Mouse (Mus musculus) limb, embryonic 12.5 days (tissue): Measurements from ENCODE around the gene Deup1. TPM values are rescaled to one million over a fixed set of nuclear protein-coding genes. Genes with fewer than 3 reads are reported as not detected.

Experiments
- ATAC-seq: fragments of 200-750 bp; cut with Nextera tagmentation; 2 replicates; pipeline ENCODE4 v1.8.0; 2017; ENCODE audit warnings: low read depth, moderate TSS enrichment; ENCODE audit not compliant: insufficient number of reproducible peaks, insufficient read depth, low FRiP score, low TSS enrichment
- H3K27ac ChIP-seq: fragments of 300-500 bp; sonication (generic); 2 replicates; pipeline ENCODE4 v1.5.1; 2016; ENCODE audit warnings: mild to moderate bottlenecking, moderate library complexity
- H3K27me3 ChIP-seq: fragments of 300-500 bp; sonication (generic); 2 replicates; pipeline ENCODE4 v1.6.1; 2016; ENCODE audit warnings: mild to moderate bottlenecking, moderate library complexity
- H3K36me3 ChIP-seq: fragments of 300-500 bp; sonication (generic); 2 replicates; pipeline ENCODE4 v1.6.1; 2016; ENCODE audit warnings: mild to moderate bottlenecking, moderate library complexity
- H3K4me1 ChIP-seq: fragments of 300-500 bp; sonication (generic); replicated peaks from 2 replicates; pipeline ENCODE4 v1.6.1; 2016
- H3K4me2 ChIP-seq: fragments of 300-500 bp; sonication (generic); 2 replicates; pipeline ENCODE4 v1.6.1; 2016; ENCODE audit warnings: mild to moderate bottlenecking, moderate library complexity
- H3K4me3 ChIP-seq: fragments of 300-500 bp; sonication (generic); replicated peaks from 2 replicates; pipeline ENCODE4 v1.5.1; 2016; ENCODE audit warnings: mild to moderate bottlenecking
- H3K9ac ChIP-seq: fragments of 300-500 bp; sonication (generic); replicated peaks from 2 replicates; pipeline ENCODE4 v1.6.1; 2016; ENCODE audit warnings: mild to moderate bottlenecking, moderate library complexity
- H3K9me3 ChIP-seq: fragments of 300-500 bp; sonication (generic); 2 replicates; pipeline ENCODE4 v1.6.1; 2016; ENCODE audit warnings: mild to moderate bottlenecking, moderate library complexity
- WGBS: fragments of 180-500 bp; shearing (Covaris S2); methylation state at CpG from one replicate; pipeline ENCODE4 v1.1.7; 2016; 5-methylcytosine and 5-hydroxymethylcytosine counted together
- polyA plus RNA-seq: library from polyadenylated mRNA; unstranded; fragments of >200 nt; fragmentation: Nextera tagmentation; extraction: Ambion mirVana; gene quantifications from 2 replicates; pipeline ENCODE4 v1.2.1, GENCODE M21; 2016

The Deup1 gene
- polyA plus RNA-seq, 1 experiment from 2014 or later, result 0.06 TPM

GRCm38 (mm10) chr9:15619020-15619590 is 8.6 kb downstream of the Deup1 start:
- 65% methylated on average over 10 of the region's 10 CpGs for WGBS
- Histone ChIP-seq H3K9ac (no peak overlapping the region), H3K27ac (no peak overlapping the region), H3K9me3 (no peaks in the 10 kb centered on the region), H3K4me1 (peaks cover 5% of the 10 kb centered on the region; the same call in 1 of the 2 replicates), H3K4me3 (no peak overlapping the region), H3K4me2 (no peak overlapping the region), H3K36me3 (no peaks in the 10 kb centered on the region), H3K27me3 (peaks cover 8% of the 10 kb centered on the region; the same call in 1 of the 2 replicates)
- no peak for ATAC-seq

GRCm38 (mm10) chr9:15617061-15617460 is 10.7 kb downstream of the Deup1 start:
- no peak overlapping the region for H3K4me3 ChIP-seq
- H3K4me1 ChIP-seq, result no peaks in the 10 kb centered on the region; the same call in 1 of the 2 replicates
- no peak for ATAC-seq
- peaks cover 4% of the 10 kb centered on the region; the same call in 1 of the 2 replicates for H3K27me3 ChIP-seq
- H3K9me3 ChIP-seq, result no peaks in the 10 kb centered on the region
- H3K4me2 ChIP-seq, result no peak overlapping the region
- no peaks in the 10 kb centered on the region for H3K36me3 ChIP-seq
- H3K27ac ChIP-seq, result no peak overlapping the region
- H3K9ac ChIP-seq, result no peak overlapping the region
- 83% methylated on average over 7 of the region's 7 CpGs for whole genome bisulfite sequencing

- Histone ChIP-seq H3K36me3 (no peaks in the 10 kb centered on the region), H3K9me3 (no peaks in the 10 kb centered on the region), H3K27me3 (peaks cover 4% of the 10 kb centered on the region; the same call in 1 of the 2 replicates), H3K4me2 (no peak overlapping the region), H3K4me3 (no peak overlapping the region), H3K4me1 (no peaks in the 10 kb centered on the region; the same call in 1 of the 2 replicates), H3K27ac (no peak overlapping the region), H3K9ac (no peak overlapping the region)
- ATAC-seq, result no peak
- WGBS, result 87% methylated on average over 6 of the region's 6 CpGs
Measured at GRCm38 (mm10) chr9:15616471-15616870, 11.3 kb downstream of the Deup1 start.

GRCm38 (mm10) chr9:15609280-15609930 is 18.3 kb downstream of the Deup1 start:
- no peaks in the 10 kb centered on the region for H3K27me3 ChIP-seq
- no peaks in the 10 kb centered on the region for H3K4me1 ChIP-seq
- 96% methylated on average over 5 of the region's 5 CpGs for WGBS
- peaks cover 5% of the 10 kb centered on the region; the same call in 1 of the 2 replicates for H3K9me3 ChIP-seq
- H3K4me3 ChIP-seq, result no peak overlapping the region
- H3K4me2 ChIP-seq, result no peak overlapping the region
- H3K9ac ChIP-seq, result no peak overlapping the region
- no peak for ATAC-seq
- H3K36me3 ChIP-seq, result no peaks in the 10 kb centered on the region
- H3K27ac ChIP-seq, result no peak overlapping the region

- H3K36me3 ChIP-seq, result no peaks in the 10 kb centered on the region
- WGBS, result 90% methylated on average over 2 of the region's 2 CpGs
- no peak overlapping the region for H3K4me2 ChIP-seq
- no peak overlapping the region for H3K27ac ChIP-seq
- H3K9me3 ChIP-seq, result peaks cover 5% of the 10 kb centered on the region; the same call in 1 of the 2 replicates
- H3K9ac ChIP-seq, result no peak overlapping the region
- H3K4me3 ChIP-seq, result no peak overlapping the region
- no peaks in the 10 kb centered on the region for H3K27me3 ChIP-seq
- no peaks in the 10 kb centered on the region for H3K4me1 ChIP-seq
- no peak for ATAC-seq
Measured at GRCm38 (mm10) chr9:15607601-15608000, 20.1 kb downstream of the Deup1 start.

- H3K4me1 ChIP-seq, result no peaks in the 10 kb centered on the region
- no peaks in the 10 kb centered on the region for H3K36me3 ChIP-seq
- H3K9ac ChIP-seq, result no peak overlapping the region
- no peak overlapping the region for H3K4me2 ChIP-seq
- no peaks in the 10 kb centered on the region for H3K9me3 ChIP-seq
- H3K27me3 ChIP-seq, result peaks cover 5% of the 10 kb centered on the region; the same call in 1 of the 2 replicates
- WGBS, result 74% methylated on average over 8 of the region's 8 CpGs
- H3K4me3 ChIP-seq, result no peak overlapping the region
- no peak for ATAC-seq
- H3K27ac ChIP-seq, result no peak overlapping the region
Measured at GRCm38 (mm10) chr9:15603156-15603555, 24.6 kb downstream of the Deup1 start.

- H3K9me3 ChIP-seq, result no peaks in the 10 kb centered on the region
- WGBS, result 57% methylated on average over 5 of the region's 5 CpGs
- ATAC-seq, result no peak
Measured at GRCm38 (mm10) chr9:15600859-15601540, 26.7 kb downstream of the Deup1 start.

GRCm38 (mm10) chr9:15600156-15600858 is 27.4 kb downstream of the Deup1 start:
- no peaks in the 10 kb centered on the region for H3K36me3 ChIP-seq
- no peak for ATAC-seq
- H3K27ac ChIP-seq, result no peak overlapping the region
- no peaks in the 10 kb centered on the region for H3K4me1 ChIP-seq
- no peaks in the 10 kb centered on the region for H3K9me3 ChIP-seq
- peaks cover 5% of the 10 kb centered on the region; the same call in 1 of the 2 replicates for H3K27me3 ChIP-seq
- H3K9ac ChIP-seq, result no peak overlapping the region
- no peak overlapping the region for H3K4me2 ChIP-seq
- WGBS, result 65% methylated on average over 6 of the region's 6 CpGs
- H3K4me3 ChIP-seq, result no peak overlapping the region

More at GRCm38 (mm10) chr9:15600859-15601540, 26.7 kb downstream of the Deup1 start:
- no peak overlapping the region for H3K9ac ChIP-seq
- no peaks in the 10 kb centered on the region for H3K36me3 ChIP-seq
- H3K27me3 ChIP-seq, result peaks cover 5% of the 10 kb centered on the region; the same call in 1 of the 2 replicates
- no peak overlapping the region for H3K27ac ChIP-seq
- no peak overlapping the region for H3K4me2 ChIP-seq
- no peak overlapping the region for H3K4me3 ChIP-seq
- no peaks in the 10 kb centered on the region for H3K4me1 ChIP-seq

GRCm38 (mm10) chr9:15596598-15596997 is 31.1 kb downstream of the Deup1 start:
- Histone ChIP-seq H3K27ac (no peak overlapping the region), H3K9ac (no peak overlapping the region), H3K4me3 (no peak overlapping the region), H3K4me2 (no peak overlapping the region), H3K27me3 (peaks cover 5% of the 10 kb centered on the region; the same call in 1 of the 2 replicates), H3K9me3 (no peaks in the 10 kb centered on the region), H3K4me1 (no peaks in the 10 kb centered on the region), H3K36me3 (no peaks in the 10 kb centered on the region)
- WGBS, result 58% methylated on average over 4 of the region's 4 CpGs
- no peak for ATAC-seq

GRCm38 (mm10) chr9:15594148-15594547 is 33.6 kb downstream of the Deup1 start:
- Histone ChIP-seq H3K9me3 (no peaks in the 10 kb centered on the region), H3K4me1 (no peaks in the 10 kb centered on the region), H3K27ac (no peak overlapping the region), H3K27me3 (peaks cover 5% of the 10 kb centered on the region; the same call in 1 of the 2 replicates), H3K4me3 (no peak overlapping the region), H3K4me2 (no peak overlapping the region), H3K9ac (no peak overlapping the region), H3K36me3 (no peaks in the 10 kb centered on the region)
- 82% methylated on average over 4 of the region's 4 CpGs for WGBS
- no peak for ATAC-seq
